Mouse (Mus musculus) cerebellum, adult 2 months (tissue): ENCODE results near the gene Flt1.

Source experiments
- CTCF ChIP-seq: fragments of 200-500 bp; IDR thresholded peaks from 2 replicates; pipeline ENCODE4 v1.5.1; 2011; ENCODE audit warnings: low read depth, mild to moderate bottlenecking, control low read depth, low read length, moderate library complexity, borderline replicate concordance; ENCODE audit not compliant: insufficient read depth
- POLR2A ChIP-seq: fragments of 200-500 bp; IDR thresholded peaks from 2 replicates; pipeline ENCODE4 v1.6.1; 2011; ENCODE audit warnings: low read length, control low read depth, borderline replicate concordance; ENCODE audit not compliant: insufficient read depth

- no peak for TF ChIP-seq CTCF
- TF ChIP-seq POLR2A, result no peak
These were observed 46.5 kb downstream of the Flt1 start for GRCm38 (mm10) chr5:147679316-147679715.
